Mouse (Mus musculus) embryonic facial prominence, embryonic 10.5 days (tissue): ENCODE measurements around the gene Nde1. TPM values are rescaled to one million over a fixed set of nuclear protein-coding genes. Genes with fewer than 3 reads are reported as not detected.
"Not testable (repeated sequence)": the region's sequence is repeated elsewhere in the genome, so short reads cannot be mapped to it uniquely, and the experiment has no call there.

Experiments
- DNase-seq: peaks from one replicate; pipeline ENCODE4 v3.0.0-alpha.2; 2017; ENCODE audit warnings: low spot score
- H3K27ac ChIP-seq: fragments of 300-500 bp; sonication (generic); replicated peaks from 2 replicates; pipeline ENCODE4 v1.5.1; 2016; ENCODE audit warnings: mild to moderate bottlenecking
- H3K27me3 ChIP-seq: fragments of 300-500 bp; sonication (generic); replicated peaks from 2 replicates; pipeline ENCODE4 v1.6.1; 2016; ENCODE audit warnings: low read depth, mild to moderate bottlenecking; ENCODE audit not compliant: poor library complexity, severe bottlenecking
- H3K36me3 ChIP-seq: fragments of 300-500 bp; sonication (generic); replicated peaks from 2 replicates; pipeline ENCODE4 v1.6.1; 2016; ENCODE audit warnings: mild to moderate bottlenecking, moderate library complexity
- H3K4me1 ChIP-seq: fragments of 300-500 bp; sonication (generic); 2 replicates; pipeline ENCODE4 v1.6.1; 2016
- H3K4me3 ChIP-seq: fragments of 300-500 bp; sonication (generic); 2 replicates; pipeline ENCODE4 v1.5.1; 2016; ENCODE audit warnings: mild to moderate bottlenecking, moderate library complexity
- H3K9me3 ChIP-seq: fragments of 300-500 bp; sonication (generic); 2 replicates; pipeline ENCODE4 v1.6.1; 2016; ENCODE audit warnings: mild to moderate bottlenecking
- WGBS: fragments of 180-500 bp; shearing (Covaris S2); methylation state at CpG from one replicate; pipeline ENCODE4 v1.1.7; 2016; 5-methylcytosine and 5-hydroxymethylcytosine counted together
- polyA plus RNA-seq: library from polyadenylated mRNA; unstranded; fragments of >200 nt; fragmentation: Nextera tagmentation; extraction: Ambion mirVana; gene quantifications from 2 replicates; pipeline ENCODE4 v1.2.1, GENCODE M21; 2016

Gene Nde1
- polyA plus RNA-seq, 1 experiment from 2014 or later: 182 TPM

DNA sequence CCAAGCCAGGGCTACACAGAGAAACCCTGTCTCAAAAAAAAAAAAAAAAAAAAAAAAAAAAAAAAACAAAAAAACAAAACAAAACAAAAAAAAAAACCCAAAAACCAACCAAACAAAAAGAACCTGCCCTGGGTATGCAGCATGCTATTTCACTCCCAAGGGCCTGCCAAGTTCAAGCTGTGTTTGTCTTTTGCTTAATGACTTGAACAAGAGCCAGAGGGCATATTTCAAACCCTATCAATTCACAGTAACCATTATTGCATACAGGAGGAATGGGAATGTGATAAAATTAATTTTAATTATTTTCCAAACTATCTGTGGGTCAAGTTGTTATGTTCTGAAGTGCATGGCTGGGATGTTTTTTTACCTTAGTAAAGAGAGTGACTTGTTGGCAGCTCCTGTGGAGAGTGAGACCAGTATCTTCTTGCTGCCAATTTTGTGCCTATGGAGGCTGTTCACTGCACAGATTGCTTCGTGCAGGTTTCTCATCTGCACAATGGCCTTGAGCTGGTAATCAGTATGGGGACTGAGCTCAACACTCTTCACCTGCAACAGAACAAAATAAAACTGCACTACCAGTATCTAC lies 25.0 kb upstream of the Nde1 start:
- Histone ChIP-seq H3K27me3 (no peaks in the 10 kb centered on the region), H3K4me3 (no peak overlapping the region), H3K4me1 (no peaks in the 10 kb centered on the region), H3K9me3 (no peaks in the 10 kb centered on the region), H3K36me3 (peaks cover 96% of the 10 kb centered on the region), H3K27ac (no peak overlapping the region)
- WGBS: 93% methylated on average over 1 of the region's 1 CpGs
- no peak for DNase-seq

DNA sequence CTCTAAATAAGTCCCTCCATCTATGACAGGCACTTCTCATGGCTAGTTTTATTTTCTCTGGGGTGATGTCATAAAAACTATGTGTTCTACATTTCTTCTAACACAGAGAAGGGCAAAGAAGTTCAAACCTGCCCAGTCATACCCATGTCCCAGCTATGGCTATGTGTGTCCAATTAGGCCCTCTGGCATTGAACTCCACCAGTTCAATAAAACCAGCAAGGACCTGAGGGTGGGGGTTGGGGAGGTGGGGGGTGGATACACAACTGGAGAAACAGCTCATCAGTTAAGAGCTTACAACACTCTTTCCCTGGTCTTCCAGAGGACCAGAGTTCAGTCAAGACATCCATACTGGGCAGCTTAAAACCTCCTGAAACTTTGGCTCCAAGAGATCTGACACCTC lies 24.0 kb upstream of the Nde1 start:
- Histone ChIP-seq H3K27ac (no peak overlapping the region), H3K27me3 (no peaks in the 10 kb centered on the region), H3K9me3 (no peaks in the 10 kb centered on the region), H3K4me1 (no peaks in the 10 kb centered on the region), H3K4me3 (no peak overlapping the region), H3K36me3 (peaks cover 95% of the 10 kb centered on the region)
- DNase-seq: no peak

DNA sequence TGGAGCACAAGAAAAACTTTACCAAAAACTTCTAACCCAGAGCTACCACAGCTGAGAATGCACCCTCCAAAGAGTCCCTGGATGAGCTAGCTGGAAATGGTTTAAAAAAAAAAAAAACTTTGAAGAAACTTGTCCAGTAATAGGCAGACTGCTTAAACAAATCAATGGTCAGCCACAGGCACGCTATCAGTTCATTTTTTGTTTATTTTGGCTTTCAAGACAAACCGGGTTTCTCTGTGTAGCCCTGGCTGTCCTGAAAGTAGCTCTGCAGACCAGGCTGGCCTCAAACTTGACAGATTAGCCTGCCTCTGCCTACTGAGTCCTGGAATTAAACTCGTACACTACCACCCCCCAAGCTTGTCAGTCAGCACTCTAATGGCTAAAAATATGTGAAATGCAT lies 19.8 kb upstream of the Nde1 start:
- H3K4me1 ChIP-seq: no peaks in the 10 kb centered on the region
- H3K27me3 ChIP-seq: no peaks in the 10 kb centered on the region
- no peaks in the 10 kb centered on the region for H3K9me3 ChIP-seq
- no peak overlapping the region for H3K27ac ChIP-seq
- no peak for DNase-seq
- no peak overlapping the region for H3K4me3 ChIP-seq
- peaks cover 97% of the 10 kb centered on the region for H3K36me3 ChIP-seq
- 84% methylated on average over 3 of the region's 3 CpGs for WGBS

DNA sequence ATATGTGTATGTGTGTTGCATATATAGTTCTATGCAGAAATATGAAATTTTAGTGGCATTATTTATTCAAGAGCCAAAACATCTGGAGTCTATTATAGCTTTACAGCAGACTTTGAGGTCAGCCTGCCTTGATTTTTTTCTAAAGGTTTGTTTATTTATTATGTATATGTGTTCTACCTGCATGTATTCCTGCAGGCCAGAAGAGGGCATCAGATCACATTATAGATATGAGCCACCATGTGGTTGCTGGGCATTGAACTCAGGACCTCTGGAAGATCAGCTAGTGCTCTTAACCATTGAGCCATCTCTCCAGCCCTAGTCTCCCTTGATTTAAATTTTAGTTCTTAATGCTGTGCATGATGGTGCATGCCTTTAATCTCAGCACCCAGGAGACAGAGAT lies 15.4 kb upstream of the Nde1 start:
- no peaks in the 10 kb centered on the region for H3K27me3 ChIP-seq
- H3K36me3 ChIP-seq: peaks cover 94% of the 10 kb centered on the region
- no peak overlapping the region for H3K4me3 ChIP-seq
- DNase-seq: no peak
- no peaks in the 10 kb centered on the region for H3K9me3 ChIP-seq
- no peak overlapping the region for H3K27ac ChIP-seq
- H3K4me1 ChIP-seq: no peaks in the 10 kb centered on the region

DNA sequence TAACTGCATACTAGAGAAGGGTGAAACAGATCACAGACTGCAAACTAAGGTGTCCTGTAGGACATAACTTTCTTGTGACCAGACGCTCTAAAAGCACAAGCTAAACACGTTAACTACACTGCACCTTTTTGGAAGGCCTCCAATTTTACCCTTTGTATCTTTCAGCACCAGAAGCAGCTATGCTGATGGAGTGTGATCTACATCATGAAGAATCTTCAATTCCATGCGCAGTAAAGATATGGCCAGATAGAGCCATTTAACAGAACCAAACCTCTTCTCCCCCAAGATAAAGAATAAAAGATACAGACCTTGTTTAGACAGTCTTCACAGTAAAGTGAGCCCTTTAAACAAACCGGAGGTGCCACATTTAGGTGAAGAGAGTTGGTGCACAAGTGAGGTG lies 11.4 kb upstream of the Nde1 start:
- H3K27me3 ChIP-seq: no peaks in the 10 kb centered on the region
- no peak for DNase-seq
- no peak overlapping the region for H3K4me3 ChIP-seq
- H3K36me3 ChIP-seq: peaks cover 72% of the 10 kb centered on the region
- H3K9me3 ChIP-seq: no peaks in the 10 kb centered on the region
- H3K4me1 ChIP-seq: no peaks in the 10 kb centered on the region
- H3K27ac ChIP-seq: no peak overlapping the region
- WGBS: 92% methylated on average over 4 of the region's 4 CpGs

DNA sequence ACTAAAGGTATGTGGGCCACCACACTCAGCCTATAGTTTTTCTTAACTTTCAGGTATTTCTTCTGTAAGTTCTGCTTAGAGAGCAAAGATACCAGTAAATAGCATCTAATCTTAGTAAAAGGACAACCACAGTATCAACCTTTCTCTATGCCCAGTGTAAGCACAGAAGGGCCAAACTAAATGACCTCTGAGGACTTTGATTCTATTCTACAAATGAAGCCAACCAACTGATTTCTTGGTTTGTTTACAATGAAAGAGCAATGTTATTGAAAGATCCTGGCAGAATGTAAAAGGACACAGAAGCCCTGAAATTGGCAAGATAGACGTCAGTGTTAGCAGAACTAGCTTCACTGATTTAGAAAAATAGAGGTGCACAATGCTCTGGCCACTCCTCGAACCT lies 7.4 kb upstream of the Nde1 start:
- Histone ChIP-seq H3K36me3 (peaks cover 36% of the 10 kb centered on the region), H3K4me1 (peaks cover 18% of the 10 kb centered on the region)
- H3K4me3 ChIP-seq, H3K9me3 ChIP-seq, DNase-seq, H3K27ac ChIP-seq, H3K27me3 ChIP-seq: not testable (repeated sequence)
- 87% methylated on average over 1 of the region's 2 CpGs for WGBS

DNA sequence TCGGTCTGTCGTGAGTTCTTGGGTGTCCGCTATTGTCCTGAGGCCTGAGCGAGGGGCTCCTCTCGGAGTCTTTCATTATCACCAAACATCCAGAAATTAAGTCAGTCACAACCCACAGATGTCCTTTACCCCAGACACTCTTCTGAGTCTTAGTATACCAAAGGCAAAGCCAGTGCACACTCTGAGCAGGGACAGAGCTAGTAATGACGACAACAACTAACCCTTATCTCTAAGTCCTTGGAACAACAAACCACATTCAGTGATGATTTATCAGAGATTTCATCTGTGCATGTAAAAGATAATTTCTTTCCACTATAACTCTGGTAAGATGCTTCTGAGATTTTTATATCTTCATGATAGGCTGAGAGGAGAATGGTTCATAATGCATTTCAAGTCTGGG lies 6.8 kb upstream of the Nde1 start:
- no peak for DNase-seq
- 88% methylated on average over 6 of the region's 6 CpGs for WGBS
- H3K4me1 ChIP-seq: peaks cover 18% of the 10 kb centered on the region
- peaks cover 29% of the 10 kb centered on the region for H3K36me3 ChIP-seq
- H3K9me3 ChIP-seq: no peaks in the 10 kb centered on the region
- H3K27ac ChIP-seq: no peak overlapping the region
- no peaks in the 10 kb centered on the region for H3K27me3 ChIP-seq
- H3K4me3 ChIP-seq: no peak overlapping the region

DNA sequence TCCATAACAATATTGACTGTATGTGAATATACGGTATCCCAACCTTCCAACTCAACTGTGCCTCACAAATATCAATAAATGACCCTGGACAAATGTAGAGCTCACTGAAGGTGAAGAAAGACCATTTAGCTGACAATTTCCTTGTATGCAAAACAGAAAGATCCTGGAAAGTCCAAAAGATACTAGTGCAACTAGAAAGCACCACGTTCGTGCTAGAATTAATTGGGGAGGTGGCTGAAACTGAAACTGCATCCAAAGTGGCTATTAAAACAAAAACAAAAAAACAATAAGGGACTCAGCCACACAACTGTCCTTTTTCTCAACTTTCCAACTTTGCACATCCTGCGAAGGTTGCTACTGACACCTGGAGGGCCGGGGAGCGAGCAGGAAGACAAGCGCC lies 4.5 kb upstream of the Nde1 start:
- no peaks in the 10 kb centered on the region for H3K27me3 ChIP-seq
- H3K4me1 ChIP-seq: peaks cover 22% of the 10 kb centered on the region
- H3K9me3 ChIP-seq: no peaks in the 10 kb centered on the region
- WGBS: 11% methylated on average over 7 of the region's 7 CpGs
- H3K27ac ChIP-seq: peak overlapping the region; percentile 95
- H3K36me3 ChIP-seq: peaks cover 7% of the 10 kb centered on the region
- DNase-seq: no peak
- H3K4me3 ChIP-seq: peak overlapping the region; percentile 86

DNA sequence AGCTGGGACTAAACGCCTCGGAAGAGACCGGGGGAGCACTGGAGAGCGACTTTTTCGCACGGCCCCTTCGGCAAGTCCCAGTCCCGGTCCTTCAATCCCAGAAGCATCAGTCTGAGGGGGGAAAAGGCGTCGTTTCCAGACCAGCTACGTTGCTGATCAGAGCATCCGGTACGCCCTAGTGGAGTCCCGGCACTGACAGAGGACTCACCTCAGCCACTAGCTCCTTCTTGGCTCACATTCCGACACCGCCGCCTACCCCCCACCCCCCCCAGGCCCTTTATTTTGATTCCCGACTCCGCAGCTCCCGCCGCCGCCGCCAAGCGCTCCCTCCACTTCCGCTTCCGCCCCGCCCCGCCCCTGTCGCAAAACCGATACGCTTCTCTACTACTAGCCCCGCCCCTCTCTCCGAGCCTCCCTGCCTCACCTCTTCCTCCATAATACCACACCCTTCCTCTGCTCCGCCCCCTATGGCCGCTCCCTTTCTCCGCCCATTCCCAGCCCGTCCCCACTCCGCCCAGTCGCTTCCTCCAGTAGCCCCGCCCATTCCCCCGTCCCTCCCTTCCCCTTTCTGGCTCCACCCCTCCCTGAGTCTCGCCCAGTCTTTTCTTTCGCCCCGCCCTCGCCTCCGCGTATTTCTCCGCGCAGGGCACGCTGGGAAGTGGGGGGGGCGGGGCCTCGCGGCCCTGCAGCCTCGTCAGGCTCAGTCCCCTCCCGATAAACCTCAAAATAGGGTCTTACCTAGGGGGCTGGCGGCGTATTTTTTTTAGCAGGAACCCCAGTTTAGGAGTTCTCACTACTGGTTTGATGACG lies 3.9 kb upstream of the Nde1 start:
- WGBS: under 1% methylated on average over 58 of the region's 58 CpGs
- peaks cover 25% of the 10 kb centered on the region for H3K4me1 ChIP-seq
- H3K4me3 ChIP-seq: peak overlapping the region; percentile 86
- H3K27me3 ChIP-seq: no peaks in the 10 kb centered on the region
- peak; percentile 100 for DNase-seq
- no peaks in the 10 kb centered on the region for H3K9me3 ChIP-seq
- H3K36me3 ChIP-seq: 0 out of 2 replicates have a peak, but pooled peaks cover 3% of the 10 kb centered on the region
- H3K27ac ChIP-seq: peak overlapping the region; percentile 95

DNA sequence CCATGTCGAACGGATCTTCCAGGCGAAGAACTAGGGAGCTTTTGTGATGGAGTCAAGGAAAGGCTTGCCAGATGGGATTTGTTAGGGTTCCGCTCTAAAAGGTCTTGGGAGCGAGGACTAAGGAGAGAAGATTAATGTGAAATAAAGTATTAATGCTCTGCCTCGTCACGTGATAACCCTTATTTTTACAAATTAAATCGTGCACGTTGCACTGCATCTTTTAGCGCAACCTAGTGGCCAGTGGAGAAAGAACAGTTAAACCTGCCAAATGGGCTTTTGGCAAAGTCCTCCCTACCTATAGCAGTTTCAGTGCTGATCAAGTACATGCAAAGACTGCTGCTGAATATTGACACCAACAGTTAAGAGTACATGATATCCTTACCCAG lies 3.3 kb upstream of the Nde1 start:
- Histone ChIP-seq H3K27ac (peak overlapping the region; percentile 95), H3K4me1 (peaks cover 31% of the 10 kb centered on the region), H3K36me3 (0 out of 2 replicates have a peak, but pooled peaks cover 3% of the 10 kb centered on the region), H3K27me3 (no peaks in the 10 kb centered on the region), H3K9me3 (no peaks in the 10 kb centered on the region), H3K4me3 (peak overlapping the region; percentile 86)
- WGBS: under 1% methylated on average over 10 of the region's 10 CpGs
- peak; percentile 66 for DNase-seq

DNA sequence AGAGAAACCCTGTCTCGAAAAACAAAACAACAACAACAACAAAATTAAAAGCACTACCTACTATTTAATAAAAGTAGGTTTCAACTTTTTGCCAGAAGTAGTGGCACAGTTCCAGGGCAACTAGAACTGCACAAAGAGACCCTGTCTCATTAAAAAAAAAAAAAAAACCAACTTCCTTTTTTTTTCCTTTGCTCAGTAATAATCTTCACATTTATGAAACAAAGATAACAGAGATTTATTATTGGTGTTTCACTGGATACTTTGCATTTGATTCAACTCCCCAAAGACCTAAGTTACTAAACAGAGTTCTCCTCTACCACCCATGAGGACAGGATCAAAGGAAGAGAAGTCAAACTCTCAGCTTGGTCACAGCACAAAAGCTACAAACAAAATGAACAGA lies 2.1 kb upstream of the Nde1 start:
- 86% methylated on average over 1 of the region's 1 CpGs for WGBS
- Histone ChIP-seq H3K4me3 (no peak overlapping the region), H3K27ac (no peak overlapping the region)

DNA sequence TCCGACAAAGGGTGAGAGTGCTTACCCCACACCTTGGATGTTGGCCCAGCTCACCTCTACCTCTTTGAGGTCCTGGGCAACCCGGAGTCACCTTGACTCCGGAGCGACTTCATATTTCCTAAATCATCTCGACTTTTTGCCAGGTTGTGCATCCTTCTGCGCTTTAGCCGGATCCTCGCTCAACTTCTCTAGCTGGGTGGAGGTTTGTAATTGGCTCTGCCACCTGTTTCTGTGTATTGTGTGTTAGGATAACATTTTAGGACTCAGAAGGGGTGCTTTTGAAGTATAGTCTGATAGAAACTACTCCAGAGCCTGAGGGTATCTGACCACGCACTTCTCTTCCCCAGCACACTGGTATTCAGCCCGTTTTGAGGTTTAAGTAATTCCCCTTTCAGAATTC lies 656 bp downstream of the Nde1 start:
- DNase-seq: peak; percentile 14
- H3K9me3 ChIP-seq: no peaks in the 10 kb centered on the region
- H3K4me1 ChIP-seq: peaks cover 29% of the 10 kb centered on the region
- peak overlapping the region; percentile 94 for H3K27ac ChIP-seq
- no peaks in the 10 kb centered on the region for H3K27me3 ChIP-seq
- 2% methylated on average over 10 of the region's 10 CpGs for WGBS
- peaks cover 26% of the 10 kb centered on the region for H3K36me3 ChIP-seq
- H3K4me3 ChIP-seq: peak overlapping the region; percentile 73

More for the DNA sequence above, 2.1 kb upstream of the Nde1 start:
- Histone ChIP-seq H3K4me1 (peaks cover 43% of the 10 kb centered on the region), H3K27me3 (no peaks in the 10 kb centered on the region), H3K36me3 (peaks cover 7% of the 10 kb centered on the region), H3K9me3 (no peaks in the 10 kb centered on the region)
- DNase-seq: no peak

DNA sequence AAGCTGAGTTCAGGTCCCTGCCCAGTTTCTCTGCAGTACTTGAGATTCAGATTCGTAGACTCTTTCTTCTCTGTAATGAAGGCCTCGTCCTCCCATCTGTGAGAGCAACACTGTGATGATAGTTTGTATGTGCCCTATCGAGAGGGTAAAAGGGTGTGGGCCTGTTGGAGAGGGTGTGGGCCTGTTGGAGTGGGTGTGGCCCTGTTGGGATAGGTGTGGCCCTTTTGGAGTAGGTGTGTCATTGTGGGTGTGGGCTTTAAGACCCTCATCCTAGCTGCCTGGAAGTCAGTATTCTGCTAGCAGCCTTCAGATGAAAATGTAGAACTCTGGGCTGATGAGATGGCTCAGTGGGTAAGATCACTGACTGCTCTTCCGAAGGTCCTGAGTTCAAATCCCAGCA lies 3.4 kb downstream of the Nde1 start:
- Histone ChIP-seq H3K27ac (no peak overlapping the region), H3K36me3 (peaks cover 54% of the 10 kb centered on the region), H3K4me1 (peaks cover 26% of the 10 kb centered on the region), H3K4me3 (no peak overlapping the region), H3K27me3 (no peaks in the 10 kb centered on the region), H3K9me3 (no peaks in the 10 kb centered on the region)
- DNase-seq: no peak
- WGBS: 90% methylated on average over 4 of the region's 4 CpGs
